Mouse (Mus musculus): ENCODE measurements around the gene Vsx2. TPM values are rescaled to one million over a fixed set of nuclear protein-coding genes. Genes with fewer than 3 reads are reported as not detected.

The Vsx2 gene
- polyA plus RNA-seq, 1 experiment from 2014 or later = not detected

DNA sequence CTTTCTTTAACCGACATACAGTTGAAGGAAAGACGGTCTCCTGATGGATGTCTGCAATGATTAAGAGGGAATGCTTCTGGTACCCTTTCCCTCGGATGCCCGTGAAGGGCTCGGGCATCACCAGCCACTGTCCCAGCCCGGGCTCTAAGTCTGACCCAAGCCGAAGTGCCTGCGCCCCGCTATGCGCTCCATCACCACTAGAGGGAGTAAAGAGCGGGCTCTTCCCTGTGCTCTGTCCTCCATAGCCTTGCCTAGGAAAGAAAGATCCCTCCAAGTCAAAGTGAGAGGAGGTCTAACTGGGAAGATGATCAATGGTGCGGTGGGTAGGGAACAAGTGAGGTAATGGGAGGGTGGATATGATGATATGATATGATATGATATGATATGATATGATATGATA lies 23.5 kb upstream of the Vsx2 start:
- Histone ChIP-seq H3K36me3 (no peaks in the 10 kb centered on the region), H3K9me3 (no peaks in the 10 kb centered on the region), H3K4me1 (no peaks in the 10 kb centered on the region), H3K4me2 (no peak overlapping the region), H3K27me3 (replicated peaks) (peaks cover 15% of the 10 kb centered on the region; the same call in 1 of the 2 replicates), H3K4me3 (no peak overlapping the region), H3K27ac (replicated peaks) (no peak overlapping the region), H3K9ac (no peak overlapping the region)
- WGBS = 1% methylated on average over 12 of the region's 12 CpGs
- ATAC-seq (ENCODE audit: extremely low read depth, insufficient number of reproducible peaks, low FRiP score, low TSS enrichment) = no peak; the same call in 1 of the 2 replicates

- WGBS = 72% methylated on average over 2 of the region's 2 CpGs
- Histone ChIP-seq H3K4me1 (no peaks in the 10 kb centered on the region), H3K27me3 (replicated peaks) (peaks cover 18% of the 10 kb centered on the region; the same call in 1 of the 2 replicates)
These were observed 22.9 kb upstream of the Vsx2 start for GRCm38 (mm10) chr12:84546577-84547085.

GRCm38 (mm10) chr12:84548251-84548650 lies 21.3 kb upstream of the Vsx2 start:
- Histone ChIP-seq H3K4me1 (no peaks in the 10 kb centered on the region), H3K27ac (replicated peaks) (no peak overlapping the region), H3K9me3 (no peaks in the 10 kb centered on the region), H3K9ac (no peak overlapping the region), H3K27me3 (replicated peaks) (peaks cover 29% of the 10 kb centered on the region; the same call in 1 of the 2 replicates), H3K4me2 (no peak overlapping the region), H3K36me3 (no peaks in the 10 kb centered on the region), H3K4me3 (no peak overlapping the region)
- no peak for ATAC-seq (ENCODE audit: extremely low read depth, insufficient number of reproducible peaks, low FRiP score, low TSS enrichment)
- 46% methylated on average over 8 of the region's 8 CpGs for WGBS

More at GRCm38 (mm10) chr12:84546577-84547085, 22.9 kb upstream of the Vsx2 start:
- Histone ChIP-seq H3K27ac (replicated peaks) (no peak overlapping the region), H3K9ac (no peak overlapping the region), H3K9me3 (no peaks in the 10 kb centered on the region), H3K36me3 (no peaks in the 10 kb centered on the region), H3K4me3 (no peak overlapping the region), H3K4me2 (no peak overlapping the region)
- ATAC-seq (ENCODE audit: extremely low read depth, insufficient number of reproducible peaks, low FRiP score, low TSS enrichment) = no peak

DNA sequence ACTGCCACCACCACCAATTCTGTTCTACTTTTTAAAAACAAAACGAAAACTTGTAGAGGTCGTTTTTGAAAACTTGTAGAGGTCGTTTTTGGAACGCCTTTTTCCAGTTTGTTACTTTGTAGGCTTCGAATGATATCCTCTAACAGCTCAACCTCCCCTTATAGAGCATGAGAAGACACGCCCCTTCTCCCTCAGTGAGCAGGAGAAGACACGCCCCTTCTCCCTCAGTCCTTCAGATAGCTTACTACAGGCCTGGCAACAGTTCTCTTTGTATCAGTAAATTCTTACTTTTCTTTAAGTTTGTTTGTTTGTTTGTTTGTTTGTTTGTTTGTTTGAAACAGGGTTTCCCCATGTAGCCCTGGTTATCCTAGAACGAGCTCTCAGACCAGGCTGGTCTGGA lies 14.3 kb upstream of the Vsx2 start:
- Histone ChIP-seq H3K9me3 (no peaks in the 10 kb centered on the region), H3K4me2 (no peak overlapping the region), H3K36me3 (no peaks in the 10 kb centered on the region), H3K4me1 (no peaks in the 10 kb centered on the region), H3K27me3 (replicated peaks) (peaks cover 19% of the 10 kb centered on the region; the same call in 1 of the 2 replicates), H3K27ac (replicated peaks) (no peak overlapping the region), H3K9ac (no peak overlapping the region), H3K4me3 (no peak overlapping the region)
- 44% methylated on average over 8 of the region's 8 CpGs for WGBS
- no peak for ATAC-seq (ENCODE audit: extremely low read depth, insufficient number of reproducible peaks, low FRiP score, low TSS enrichment)

- Histone ChIP-seq H3K27ac (replicated peaks) (no peak overlapping the region), H3K9me3 (no peaks in the 10 kb centered on the region), H3K4me1 (no peaks in the 10 kb centered on the region), H3K4me2 (no peak overlapping the region), H3K9ac (no peak overlapping the region), H3K27me3 (replicated peaks) (peaks cover 46% of the 10 kb centered on the region), H3K36me3 (no peaks in the 10 kb centered on the region), H3K4me3 (no peak overlapping the region)
- no peak for ATAC-seq (ENCODE audit: extremely low read depth, insufficient number of reproducible peaks, low FRiP score, low TSS enrichment)
- 55% methylated on average over 4 of the region's 4 CpGs for WGBS
These were observed 7.0 kb upstream of the Vsx2 start for GRCm38 (mm10) chr12:84562558-84562957.

- Histone ChIP-seq H3K27ac (replicated peaks) (no peak overlapping the region), H3K4me1 (peaks cover 27% of the 10 kb centered on the region), H3K4me2 (no peak overlapping the region), H3K27me3 (replicated peaks) (peaks cover 90% of the 10 kb centered on the region), H3K9me3 (no peaks in the 10 kb centered on the region), H3K36me3 (no peaks in the 10 kb centered on the region), H3K9ac (no peak overlapping the region), H3K4me3 (no peak overlapping the region)
- 73% methylated on average over 6 of the region's 6 CpGs for WGBS
- ATAC-seq (ENCODE audit: extremely low read depth, insufficient number of reproducible peaks, low FRiP score, low TSS enrichment) = no peak
These were observed 2.0 kb upstream of the Vsx2 start for GRCm38 (mm10) chr12:84567576-84567975.

DNA sequence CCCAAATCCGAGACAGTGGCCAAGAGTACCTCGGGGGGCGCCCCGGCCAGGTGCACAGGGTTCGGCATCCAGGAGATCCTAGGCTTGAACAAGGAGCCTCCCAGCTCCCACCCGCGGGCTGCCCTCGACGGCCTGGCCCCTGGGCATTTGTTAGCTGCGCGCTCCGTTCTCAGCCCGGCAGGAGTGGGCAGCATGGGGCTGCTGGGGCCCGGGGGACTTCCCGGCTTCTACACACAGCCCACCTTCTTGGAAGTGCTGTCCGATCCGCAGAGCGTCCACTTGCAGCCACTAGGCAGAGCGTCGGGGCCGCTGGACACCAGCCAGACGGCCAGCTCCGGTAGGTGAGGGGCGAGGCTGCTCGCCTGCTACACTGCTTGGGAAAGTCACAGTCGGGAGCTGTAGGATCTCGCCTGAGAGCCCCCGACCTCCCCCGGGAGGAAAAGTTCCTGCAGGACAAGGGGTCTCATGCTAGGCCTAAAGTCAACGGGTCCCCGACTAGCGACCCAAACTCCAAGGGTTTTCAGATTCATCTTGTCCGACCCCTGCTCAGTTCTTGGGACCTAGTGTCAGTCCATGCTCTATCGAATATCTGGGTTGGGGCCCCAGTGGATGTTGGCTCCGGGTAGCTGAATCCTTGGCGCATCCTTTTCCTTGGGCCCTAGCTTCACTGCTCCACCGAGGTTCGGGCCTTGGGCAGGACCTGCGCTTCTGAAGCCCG lies 573 bp downstream of the Vsx2 start:
- H3K4me2 ChIP-seq = peak overlapping the region; percentile 43
- no peak overlapping the region for H3K27ac ChIP-seq (replicated peaks)
- H3K27me3 ChIP-seq (replicated peaks) = peaks cover 95% of the 10 kb centered on the region
- H3K4me1 ChIP-seq = peaks cover 27% of the 10 kb centered on the region
- no peaks in the 10 kb centered on the region for H3K36me3 ChIP-seq
- ATAC-seq (ENCODE audit: extremely low read depth, insufficient number of reproducible peaks, low FRiP score, low TSS enrichment) = no peak
- no peaks in the 10 kb centered on the region for H3K9me3 ChIP-seq
- H3K9ac ChIP-seq = no peak overlapping the region
- peak overlapping the region; percentile 33 for H3K4me3 ChIP-seq
- 2% methylated on average over 39 of the region's 40 CpGs for WGBS

DNA sequence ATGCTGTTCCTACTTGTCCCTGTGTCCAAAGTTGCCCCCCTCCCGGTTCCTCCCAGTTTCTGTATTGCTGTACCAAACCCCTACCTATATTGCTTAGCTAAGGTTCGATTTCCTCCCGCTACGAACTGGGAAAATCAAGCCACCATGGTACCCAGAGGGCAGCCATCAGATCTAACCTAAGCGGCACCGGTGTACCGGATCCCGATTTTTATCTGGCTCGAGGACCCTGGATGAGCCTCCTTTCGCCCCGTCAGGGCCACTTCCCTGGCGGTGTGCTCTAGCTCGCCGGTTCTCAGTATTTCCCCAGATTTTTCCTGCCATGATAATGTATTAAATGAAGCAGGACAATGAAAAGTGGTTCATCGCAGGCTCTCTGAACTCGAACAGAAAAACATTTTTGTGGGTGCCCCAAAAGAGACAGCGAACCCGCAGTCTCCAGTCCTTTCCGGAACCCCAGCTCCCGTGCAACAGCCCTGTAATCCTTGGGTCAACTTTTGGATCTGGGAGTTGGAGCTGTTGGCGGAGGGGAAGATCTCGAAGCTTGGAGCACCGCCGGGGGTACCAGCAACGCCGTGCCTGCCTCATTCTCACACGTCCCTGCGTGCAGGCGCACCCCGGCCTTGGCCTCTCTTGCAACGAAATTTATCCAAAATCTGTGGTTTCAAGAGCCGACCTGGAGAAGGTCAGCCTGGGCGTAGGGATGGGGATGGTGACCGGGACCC lies 1.3 kb downstream of the Vsx2 start:
- H3K36me3 ChIP-seq = no peaks in the 10 kb centered on the region
- no peak overlapping the region for H3K27ac ChIP-seq (replicated peaks)
- peak overlapping the region; percentile 33 for H3K4me3 ChIP-seq
- WGBS = 2% methylated on average over 34 of the region's 34 CpGs
- no peak overlapping the region for H3K9ac ChIP-seq
- peaks cover 27% of the 10 kb centered on the region for H3K4me1 ChIP-seq
- ATAC-seq (ENCODE audit: extremely low read depth, insufficient number of reproducible peaks, low FRiP score, low TSS enrichment) = no peak
- peak overlapping the region; percentile 30 for H3K4me2 ChIP-seq
- H3K27me3 ChIP-seq (replicated peaks) = peaks cover 99% of the 10 kb centered on the region
- no peaks in the 10 kb centered on the region for H3K9me3 ChIP-seq

- 2% methylated on average over 43 of the region's 43 CpGs for WGBS
- ATAC-seq (ENCODE audit: extremely low read depth, insufficient number of reproducible peaks, low FRiP score, low TSS enrichment) = no peak
- H3K9ac ChIP-seq = no peak overlapping the region
- H3K4me1 ChIP-seq = peaks cover 27% of the 10 kb centered on the region
- no peak overlapping the region for H3K27ac ChIP-seq (replicated peaks)
- H3K4me3 ChIP-seq = peak overlapping the region; percentile 33
- H3K4me2 ChIP-seq = peak overlapping the region; percentile 30
- no peaks in the 10 kb centered on the region for H3K9me3 ChIP-seq
- peaks cover 99% of the 10 kb centered on the region for H3K27me3 ChIP-seq (replicated peaks)
- no peaks in the 10 kb centered on the region for H3K36me3 ChIP-seq
These were observed 2.1 kb downstream of the Vsx2 start for GRCm38 (mm10) chr12:84571466-84572340.

DNA sequence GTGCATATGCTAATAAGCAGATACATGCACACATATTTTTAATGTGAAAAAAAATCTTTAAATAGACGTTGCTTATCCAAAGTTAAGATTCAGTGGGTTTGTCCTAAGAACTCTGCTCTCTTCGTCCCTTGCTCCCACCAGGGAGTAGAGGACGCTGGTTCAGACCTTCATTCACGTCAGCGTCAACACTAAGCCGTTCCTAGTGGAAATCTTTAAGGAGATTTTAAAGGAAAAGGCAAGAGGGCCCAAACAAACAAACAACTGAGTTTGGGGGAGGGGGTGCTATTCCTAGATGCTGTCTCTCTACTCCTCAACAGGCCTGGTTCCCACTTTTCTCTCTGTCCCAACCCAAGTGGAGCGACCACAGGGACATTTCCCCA lies 2.8 kb downstream of the Vsx2 start:
- no peak for ATAC-seq (ENCODE audit: extremely low read depth, insufficient number of reproducible peaks, low FRiP score, low TSS enrichment)
- peaks cover 27% of the 10 kb centered on the region for H3K4me1 ChIP-seq
- 6% methylated on average over 7 of the region's 7 CpGs for WGBS
- H3K36me3 ChIP-seq = no peaks in the 10 kb centered on the region
- peaks cover 99% of the 10 kb centered on the region for H3K27me3 ChIP-seq (replicated peaks)
- peak overlapping the region; percentile 30; the same call in 1 of the 2 replicates for H3K4me2 ChIP-seq
- no peak overlapping the region for H3K27ac ChIP-seq (replicated peaks)
- no peak overlapping the region for H3K4me3 ChIP-seq
- no peak overlapping the region for H3K9ac ChIP-seq
- H3K9me3 ChIP-seq = no peaks in the 10 kb centered on the region

DNA sequence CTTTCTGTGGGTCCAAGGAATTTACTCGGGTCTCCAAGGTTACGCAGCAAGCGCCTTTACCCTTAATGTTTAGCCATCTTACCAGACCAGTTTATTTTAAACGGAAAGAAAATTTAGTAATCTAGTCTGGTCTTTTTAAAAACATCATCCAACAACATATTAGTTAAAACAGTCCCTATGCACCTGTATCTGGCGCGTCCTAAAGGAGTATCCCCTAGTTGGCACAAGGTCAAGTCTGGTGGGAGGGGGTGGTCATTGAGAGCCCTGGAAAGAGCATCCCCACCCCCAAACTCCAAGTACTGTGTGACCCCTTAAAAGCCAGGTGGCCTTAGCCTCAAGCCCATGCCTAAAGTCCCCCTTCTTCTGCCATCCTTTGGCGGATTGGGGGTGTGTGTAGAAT lies 3.5 kb downstream of the Vsx2 start:
- 23% methylated on average over 7 of the region's 7 CpGs for WGBS
- H3K9ac ChIP-seq = no peak overlapping the region
- H3K36me3 ChIP-seq = no peaks in the 10 kb centered on the region
- H3K27ac ChIP-seq (replicated peaks) = no peak overlapping the region
- H3K27me3 ChIP-seq (replicated peaks) = peaks cover 99% of the 10 kb centered on the region
- ATAC-seq (ENCODE audit: extremely low read depth, insufficient number of reproducible peaks, low FRiP score, low TSS enrichment) = no peak
- no peaks in the 10 kb centered on the region for H3K9me3 ChIP-seq
- no peak overlapping the region for H3K4me3 ChIP-seq
- peaks cover 27% of the 10 kb centered on the region for H3K4me1 ChIP-seq
- H3K4me2 ChIP-seq = no peak overlapping the region

All from heart, embryonic 13.5 days (tissue).